Mouse (Mus musculus) adrenal gland, adult 8-10 months (tissue): ENCODE measurements around the gene Lekr1. TPM values are rescaled to one million over a fixed set of nuclear protein-coding genes. Genes with fewer than 3 reads are reported as not detected.
A peak's percentile ranks its signal among the peaks of the same experiment; 100 is the strongest.
"Not testable (repeated sequence)": the region's sequence is repeated elsewhere in the genome, so short reads cannot be mapped to it uniquely, and the experiment has no call there.

Experiments
- DNase-seq: peaks from one replicate; pipeline ENCODE4 v3.0.0; 2022
- total RNA-seq, 4 experiments: library from RNA; stranded (reverse); gene quantifications; 2 replicates each; pipeline ENCODE4 v1.2.4; 2022

The Lekr1 gene
- total RNA-seq, 4 experiments from 2014 or later, result 2.3 to 3.8 (median 3.1) TPM

DNA sequence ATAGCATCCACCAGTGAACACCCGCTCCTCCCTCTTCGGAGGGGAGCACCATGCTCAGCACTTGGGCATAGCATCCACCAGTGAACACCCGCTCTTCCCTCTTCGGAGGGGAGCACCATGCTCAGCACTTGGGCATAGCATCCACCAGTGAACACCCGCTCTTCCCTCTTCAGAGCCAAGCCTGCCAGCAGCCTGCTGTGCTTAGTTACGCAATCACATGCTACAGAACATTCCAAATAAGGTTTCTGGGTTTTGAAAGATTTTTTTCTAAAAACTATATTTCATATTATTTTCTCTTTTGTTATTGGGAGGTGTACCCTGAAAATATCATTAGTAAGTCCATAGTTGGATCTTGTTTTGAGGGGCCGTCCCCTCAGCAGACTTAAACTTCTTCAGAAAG, 103.6 kb downstream of the Lekr1 start:
- DNase-seq, result not testable (repeated sequence)

DNA sequence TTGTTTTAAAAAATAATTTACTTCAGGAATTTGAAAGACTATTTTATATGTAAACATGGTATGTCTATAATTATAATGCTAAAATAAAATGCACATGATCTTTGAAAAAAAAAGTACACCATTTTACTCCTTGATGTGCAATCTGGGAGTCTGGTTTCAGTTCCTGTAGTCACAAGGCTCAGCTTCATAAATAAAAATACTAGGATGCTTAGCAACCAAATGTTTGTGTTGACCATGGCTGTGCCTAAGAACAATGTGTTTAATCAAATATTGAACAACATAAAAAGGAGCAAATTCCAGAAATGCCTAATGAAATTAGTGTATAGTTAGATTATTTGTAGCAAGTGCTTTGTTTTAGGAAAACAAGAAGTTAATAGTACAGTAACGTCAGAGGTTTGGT, 107.9 kb downstream of the Lekr1 start:
- no peak for DNase-seq

DNA sequence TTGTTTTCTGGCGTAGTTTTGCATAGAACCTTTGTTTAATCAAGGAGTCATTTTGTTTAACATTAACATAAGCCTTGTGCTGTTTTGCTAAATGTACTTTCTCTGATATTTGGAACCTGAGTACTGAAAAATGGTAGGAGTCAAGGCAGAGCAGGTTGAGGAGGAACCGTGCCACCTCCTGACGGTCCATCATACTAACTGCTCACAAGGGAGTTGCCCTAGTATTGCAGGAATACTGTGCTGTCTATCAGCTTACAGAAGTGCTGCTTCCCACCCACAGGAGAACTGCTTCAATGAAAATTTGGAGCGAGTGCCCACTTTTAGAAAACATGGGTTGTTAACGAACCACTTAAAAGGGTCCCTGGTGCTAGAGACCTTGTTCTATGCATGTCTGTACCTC, 109.1 kb downstream of the Lekr1 start:
- DNase-seq, result no peak

DNA sequence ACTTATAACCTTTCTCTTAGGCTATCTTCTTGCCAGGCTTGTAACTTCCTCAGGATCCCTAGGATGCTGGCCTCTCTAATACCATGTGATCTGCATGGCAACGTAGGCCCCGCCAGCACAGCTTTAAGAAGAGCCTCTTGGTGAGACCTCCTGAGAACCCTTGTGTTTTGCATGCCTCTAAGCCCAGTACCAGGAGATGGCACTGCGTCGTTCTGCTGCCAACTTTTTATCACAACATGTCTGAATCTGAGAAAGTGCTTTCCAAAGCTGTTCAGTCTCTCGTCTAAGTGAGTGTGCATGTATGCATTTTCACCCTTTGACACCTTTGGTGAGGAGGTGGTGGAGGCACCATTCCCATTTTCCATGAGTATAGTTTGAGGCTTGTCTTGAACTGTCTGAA, 116.2 kb downstream of the Lekr1 start:
- no peak for DNase-seq

DNA sequence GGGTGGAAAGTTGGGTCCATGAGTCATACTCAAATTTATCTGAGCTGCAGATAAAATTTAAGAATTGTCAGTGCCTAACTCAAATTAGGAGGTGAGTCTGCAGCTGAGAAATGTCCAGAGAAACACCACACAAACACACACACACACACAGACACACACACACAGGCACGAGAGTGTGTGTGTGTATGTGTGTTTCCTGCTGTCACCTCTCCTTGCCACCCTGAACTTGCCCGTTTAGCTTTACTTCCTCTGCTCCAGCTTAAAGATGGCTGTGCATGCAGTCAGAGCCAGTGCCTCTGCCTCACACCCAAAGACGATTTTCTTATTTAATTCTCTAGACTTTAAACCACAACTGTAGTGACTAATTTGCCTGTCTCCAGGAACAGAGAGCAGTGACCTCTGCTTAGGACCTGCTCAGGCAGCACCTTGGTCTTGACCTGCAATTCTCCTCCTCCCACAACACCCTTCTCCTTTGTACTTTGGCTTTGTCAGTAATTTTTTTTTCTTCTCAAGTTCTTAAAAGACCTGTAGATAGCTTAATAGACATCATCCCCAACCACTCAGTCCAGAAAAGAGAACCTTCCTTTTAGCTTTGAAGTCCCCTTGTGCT, 124.2 kb downstream of the Lekr1 start:
- DNase-seq, result no peak

DNA sequence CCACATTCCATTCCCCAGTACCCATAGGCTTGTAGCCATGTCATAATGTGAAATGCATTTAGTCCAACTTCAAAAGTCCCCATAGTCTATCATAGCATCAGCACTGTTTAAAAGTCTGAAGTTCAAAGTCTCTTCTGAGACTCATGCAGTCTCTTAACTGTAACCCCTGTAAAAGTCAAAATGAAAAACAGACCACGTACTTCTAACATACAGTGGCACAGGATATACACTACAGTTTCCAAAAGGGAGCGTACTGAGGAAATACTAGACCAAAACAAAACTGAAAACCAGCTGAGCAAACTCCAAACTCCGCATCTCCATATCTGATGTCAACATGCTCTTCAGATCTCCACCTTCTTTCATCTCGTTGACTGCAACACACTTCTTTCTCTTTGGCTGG, 127.5 kb downstream of the Lekr1 start:
- no peak for DNase-seq

DNA sequence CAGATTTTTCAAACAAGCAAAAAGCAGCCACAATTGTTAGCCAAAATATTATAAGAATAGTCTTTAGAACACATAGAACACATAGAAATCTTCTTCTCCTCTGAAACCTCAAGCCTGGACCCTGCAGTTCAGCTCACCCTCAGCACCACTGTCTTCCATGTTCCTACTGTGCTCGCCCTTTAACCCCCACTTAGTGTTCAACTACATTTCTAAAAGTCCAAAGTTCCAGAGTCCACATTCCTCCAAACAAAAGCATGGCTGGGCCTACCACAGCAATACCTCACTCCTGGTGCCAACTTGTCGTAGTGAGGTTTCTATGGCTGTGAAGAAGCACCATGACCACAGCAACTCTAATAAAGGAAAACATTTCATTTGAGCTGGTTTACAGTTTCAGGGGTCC, 128.7 kb downstream of the Lekr1 start:
- DNase-seq, result no peak

DNA sequence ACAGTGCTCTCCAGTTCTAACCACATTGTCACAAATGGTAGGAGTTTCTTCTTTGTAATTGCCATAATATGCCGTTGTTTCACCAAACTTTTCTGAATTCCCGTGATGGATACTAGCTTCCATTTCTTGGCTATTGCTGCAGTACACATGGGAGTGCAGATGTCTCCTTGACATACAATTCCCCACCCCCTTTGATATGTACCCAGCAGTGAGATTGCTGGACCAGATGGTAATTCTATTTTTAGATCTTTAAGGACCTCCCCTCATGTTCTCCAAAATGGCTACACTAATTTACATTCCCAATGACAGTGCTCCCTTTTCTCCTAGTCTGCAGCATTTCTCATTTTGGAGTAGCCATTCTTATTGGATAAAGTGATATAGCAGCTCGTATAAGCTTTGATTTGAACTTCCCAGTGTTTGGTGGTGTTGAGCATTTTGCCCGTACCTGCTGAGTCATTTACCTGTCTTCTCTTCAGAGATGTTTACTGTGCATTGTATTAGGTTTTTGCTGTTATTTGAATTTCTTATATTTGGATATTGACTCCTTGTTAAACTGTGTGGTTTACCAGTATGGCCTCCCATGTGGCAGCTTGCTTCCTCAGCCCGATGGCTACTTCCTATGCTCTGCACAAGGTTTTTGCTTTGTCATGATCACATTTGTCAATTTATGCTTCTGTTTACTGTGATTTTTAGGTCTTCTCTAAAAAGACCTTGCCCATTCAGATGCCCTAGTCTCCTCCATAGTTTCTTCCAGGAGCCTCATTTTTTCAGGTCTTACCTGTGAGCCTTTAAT, 131.5 kb downstream of the Lekr1 start:
- no peak for DNase-seq

DNA sequence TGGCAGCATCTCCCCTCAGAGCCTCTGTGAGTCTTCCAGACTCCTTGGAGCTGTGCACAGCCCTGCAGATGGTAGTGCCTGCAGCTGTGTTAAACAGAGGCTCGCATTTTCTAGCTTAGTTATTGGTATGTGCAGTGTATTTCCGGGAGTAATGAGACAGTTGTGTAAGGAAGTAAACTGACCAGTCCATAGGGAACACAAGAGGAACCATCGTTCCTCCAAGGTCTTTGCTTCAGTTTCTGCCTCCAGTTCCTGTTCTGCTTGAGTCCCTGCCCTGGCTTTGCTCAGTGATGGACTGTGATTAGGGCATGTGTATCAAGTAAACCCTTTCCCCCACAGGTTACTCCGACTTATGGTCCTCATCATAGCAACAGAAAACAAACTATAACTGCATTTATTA, 134.9 kb downstream of the Lekr1 start:
- no peak for DNase-seq

DNA sequence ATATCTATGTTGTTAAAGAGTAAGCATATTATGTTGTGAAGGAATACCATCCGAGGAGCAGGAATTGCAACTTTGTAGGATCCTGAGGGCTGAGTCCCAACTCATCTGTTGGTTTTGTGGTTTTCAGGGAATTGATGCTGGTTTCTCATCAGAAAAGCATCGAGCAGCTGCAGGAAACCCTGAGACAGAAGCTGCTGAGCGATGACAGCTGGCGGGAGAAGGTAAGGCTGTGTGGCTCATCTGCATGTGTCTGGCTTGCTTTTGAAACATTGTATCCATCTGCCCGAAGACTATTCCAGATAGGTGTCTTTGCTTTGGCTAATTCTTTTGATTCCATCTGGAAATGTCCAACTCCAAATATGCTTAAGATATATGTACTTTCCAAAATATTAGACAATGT, 136.2 kb downstream of the Lekr1 start:
- no peak for DNase-seq

DNA sequence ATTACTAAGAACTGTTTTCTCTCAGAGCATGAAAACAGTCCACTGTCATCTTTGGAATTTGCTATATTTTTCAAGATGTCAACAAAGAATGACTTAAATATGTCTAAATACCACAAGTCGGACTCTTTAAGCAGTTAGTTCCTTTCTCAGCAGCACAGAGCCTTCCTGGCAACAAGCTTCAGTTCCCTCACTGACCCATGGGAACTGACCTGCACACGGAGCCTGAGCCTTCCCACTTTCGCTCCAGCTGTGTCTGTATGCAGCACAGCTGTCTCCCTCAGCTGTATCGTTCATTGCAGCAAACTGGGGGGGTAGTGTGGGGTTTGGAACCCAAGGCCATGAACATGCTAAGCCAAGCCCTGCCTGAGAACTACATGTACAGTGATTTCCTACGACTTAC, 136.8 kb downstream of the Lekr1 start:
- no peak for DNase-seq

DNA sequence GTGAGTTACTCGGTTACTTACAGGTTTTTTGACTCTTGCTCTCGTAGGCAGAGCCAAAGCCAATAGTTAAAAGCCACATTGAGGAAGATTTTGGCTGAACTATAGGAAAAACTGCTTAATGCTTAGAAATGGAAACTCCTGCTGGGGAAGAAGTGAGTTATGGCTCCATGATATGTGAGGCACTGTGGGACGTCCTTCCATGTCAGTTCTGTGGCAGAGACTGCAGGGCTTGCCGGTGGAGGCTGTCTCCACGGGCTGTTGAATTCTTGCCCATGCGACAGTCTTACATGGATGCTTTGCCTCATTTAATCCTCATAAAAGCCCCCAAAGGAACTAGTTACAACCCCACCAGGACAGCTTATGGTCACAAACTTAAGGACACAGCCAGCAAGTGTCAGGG, 148.9 kb downstream of the Lekr1 start:
- no peak for DNase-seq

DNA sequence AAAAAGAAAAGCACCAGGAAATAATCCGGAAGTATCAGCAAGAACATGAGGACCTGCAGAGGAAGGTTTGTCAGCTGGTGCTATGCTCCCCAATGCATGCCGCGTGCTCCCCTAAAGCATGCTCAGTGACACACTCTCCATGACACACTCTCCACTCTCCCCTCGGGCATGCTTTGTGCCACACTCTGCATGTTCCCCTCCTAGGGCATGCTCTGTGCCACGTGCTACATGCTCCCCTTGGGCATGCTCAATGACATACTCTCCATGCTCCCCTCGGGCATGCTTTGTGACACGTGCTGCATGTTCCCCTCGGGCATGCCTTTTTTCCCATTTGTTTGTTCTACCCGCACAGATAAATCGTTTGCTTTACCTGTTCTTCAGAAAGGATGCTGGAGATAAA, 150.0 kb downstream of the Lekr1 start:
- no peak for DNase-seq

DNA sequence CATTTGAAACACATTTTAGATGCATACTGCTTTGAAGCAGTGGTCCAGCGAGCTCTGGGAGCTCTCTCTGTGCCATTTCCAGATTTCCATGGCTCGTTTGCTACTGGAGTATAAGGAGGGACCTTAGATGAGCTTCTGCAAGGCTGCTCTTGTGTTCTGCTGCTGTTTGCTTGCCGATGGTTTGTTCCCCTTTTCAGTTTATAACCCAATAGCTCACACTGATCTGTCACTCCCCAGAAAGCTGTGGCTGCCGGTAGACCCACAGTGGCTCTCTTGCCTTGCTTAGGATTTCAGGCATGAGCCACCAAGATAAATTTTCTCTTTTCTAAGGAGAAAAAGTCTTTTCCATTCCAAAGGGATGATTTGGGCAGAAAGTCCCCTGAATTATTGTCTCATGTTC, 152.6 kb downstream of the Lekr1 start:
- DNase-seq, result no peak

DNA sequence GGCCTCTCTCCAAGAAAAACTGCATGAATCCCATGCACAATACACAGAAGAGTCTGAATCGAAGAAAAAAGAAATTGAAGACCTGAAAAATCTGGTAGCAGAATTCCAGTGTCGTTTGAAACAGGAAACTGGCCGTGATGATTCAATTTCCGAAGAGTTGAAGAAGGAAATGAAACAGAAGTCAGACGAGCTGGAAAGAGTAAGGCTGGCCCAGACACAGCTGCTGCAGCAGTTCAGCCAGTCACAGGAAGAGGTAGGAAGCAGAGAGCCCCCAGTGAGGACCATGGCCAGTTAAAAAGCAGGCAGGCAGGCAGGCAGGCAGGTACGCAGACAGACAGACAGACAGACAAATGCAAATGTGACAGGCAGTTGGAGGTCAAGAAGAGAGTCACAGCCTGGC, 153.8 kb downstream of the Lekr1 start:
- DNase-seq, result no peak

DNA sequence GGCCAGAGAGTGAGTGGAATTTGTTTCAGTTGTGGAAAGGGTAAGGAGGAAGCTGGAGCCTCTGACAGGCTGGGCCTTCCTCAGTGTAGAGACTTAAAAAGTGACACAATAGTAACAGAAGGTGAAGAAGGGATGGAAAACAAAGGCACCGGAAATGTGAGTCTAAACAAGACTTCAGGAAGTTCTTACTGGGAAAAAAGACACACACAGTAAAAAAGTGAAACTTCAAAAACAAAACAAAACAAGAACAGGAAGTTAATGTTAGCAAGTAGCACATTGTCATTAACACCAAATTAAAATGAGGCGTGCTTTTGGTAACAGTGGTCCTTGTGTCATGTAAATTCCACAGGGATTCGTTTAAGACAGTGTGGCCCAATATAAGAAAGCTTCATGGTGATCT, 158.9 kb downstream of the Lekr1 start:
- no peak for DNase-seq

DNA sequence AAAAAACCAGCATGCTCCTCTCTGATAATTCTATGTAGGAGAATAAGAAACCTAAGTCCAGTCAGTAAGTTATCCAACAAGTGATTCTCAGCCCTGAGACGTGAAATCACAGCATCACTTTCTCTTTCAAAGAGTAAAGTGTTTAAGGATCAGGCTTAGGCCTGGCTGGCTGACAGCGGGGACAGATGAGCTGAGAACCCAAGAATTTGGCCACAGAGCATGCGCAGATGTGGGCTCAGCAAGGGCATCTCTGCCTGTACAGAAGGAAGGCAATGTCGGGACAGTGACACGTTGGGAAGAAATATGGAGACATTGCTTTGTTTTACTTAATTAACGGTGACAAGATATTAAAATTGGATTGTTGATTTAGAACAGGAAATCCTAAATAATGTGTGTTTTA, 160.7 kb downstream of the Lekr1 start:
- DNase-seq, result no peak

DNA sequence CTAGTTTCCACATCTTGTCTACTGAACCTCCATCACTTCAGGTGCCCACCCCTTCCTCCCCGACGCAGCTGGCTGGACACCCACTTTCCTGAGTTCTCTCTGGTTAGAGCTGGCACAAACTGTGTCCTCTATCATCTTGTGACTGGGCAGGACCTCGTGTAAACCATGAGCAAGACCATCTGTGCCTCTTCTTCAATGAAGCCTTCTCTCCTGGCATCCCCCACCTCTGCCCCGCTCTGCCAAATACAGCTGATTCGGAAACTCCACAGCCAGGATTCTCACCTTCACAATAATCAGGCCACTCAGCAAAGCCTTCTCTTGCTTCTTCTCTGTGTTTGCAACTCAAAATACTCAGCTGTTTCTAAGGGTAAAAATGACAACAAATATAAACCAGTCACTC, 161.4 kb downstream of the Lekr1 start:
- no peak for DNase-seq

DNA sequence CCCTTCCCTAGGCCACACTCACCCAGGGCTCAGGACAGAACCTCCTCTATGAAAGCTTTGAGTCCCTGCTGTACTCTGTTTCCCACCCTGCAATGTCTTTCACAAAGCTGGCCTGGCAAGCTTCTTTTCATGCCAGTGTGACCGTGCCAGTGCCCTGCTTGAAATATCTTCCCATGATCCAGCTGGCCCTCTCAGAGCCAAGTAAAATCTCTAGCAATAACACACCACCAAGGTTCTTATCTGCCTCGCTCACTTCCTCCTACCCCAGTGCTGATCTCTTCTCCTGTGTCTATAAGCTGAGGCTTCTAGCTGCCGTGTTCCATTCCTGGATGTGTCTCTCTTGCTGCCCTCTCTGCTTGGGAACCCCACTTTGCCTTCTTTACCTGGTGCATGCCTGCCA, 162.0 kb downstream of the Lekr1 start:
- DNase-seq, result no peak

DNA sequence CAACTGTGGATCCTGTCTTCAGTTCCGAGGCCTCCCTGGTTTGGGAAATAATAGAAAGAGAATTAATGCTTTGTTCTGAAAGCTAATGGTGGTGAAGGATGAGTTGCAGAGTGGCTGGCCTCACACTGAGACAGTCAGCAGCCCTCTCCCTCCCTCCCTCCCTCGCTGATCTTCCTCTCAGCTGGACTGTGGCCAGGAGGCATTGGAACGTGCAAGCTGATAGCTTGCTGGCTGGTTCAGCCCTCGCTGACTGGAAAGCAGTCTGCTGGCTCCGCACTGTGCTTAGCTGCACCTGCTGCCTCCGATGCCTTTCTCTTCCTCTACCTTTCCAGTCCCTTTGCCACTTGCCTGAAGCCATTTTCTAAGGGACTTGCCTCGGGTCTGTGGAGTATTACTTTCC, 163.2 kb downstream of the Lekr1 start:
- DNase-seq, result peak; percentile 31

DNA sequence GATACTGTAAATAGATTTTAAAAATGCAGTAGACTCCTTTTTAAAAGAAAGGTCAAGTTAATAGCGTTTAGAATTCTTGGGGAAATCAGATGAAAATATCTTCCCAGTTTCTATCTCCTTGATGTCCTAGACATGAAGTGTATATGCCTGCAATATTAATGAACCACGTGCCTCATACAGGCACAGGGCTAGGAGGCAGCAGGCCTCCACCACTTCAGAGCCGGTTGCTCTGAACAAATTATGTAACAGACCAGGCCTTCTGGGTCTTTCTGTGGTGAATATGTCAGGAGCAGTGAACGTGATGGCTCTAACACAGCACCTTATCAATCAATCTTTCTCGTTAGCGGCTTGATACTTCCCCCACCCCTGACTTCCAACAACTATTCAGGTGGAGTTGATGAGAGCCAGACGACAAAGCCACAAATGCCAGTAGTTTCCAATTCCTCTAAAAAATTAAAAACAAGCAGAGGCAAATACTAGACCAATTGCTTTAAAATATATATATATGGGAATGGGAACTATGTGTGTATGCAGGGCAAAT, 164.0 kb downstream of the Lekr1 start:
- DNase-seq, result no peak

DNA sequence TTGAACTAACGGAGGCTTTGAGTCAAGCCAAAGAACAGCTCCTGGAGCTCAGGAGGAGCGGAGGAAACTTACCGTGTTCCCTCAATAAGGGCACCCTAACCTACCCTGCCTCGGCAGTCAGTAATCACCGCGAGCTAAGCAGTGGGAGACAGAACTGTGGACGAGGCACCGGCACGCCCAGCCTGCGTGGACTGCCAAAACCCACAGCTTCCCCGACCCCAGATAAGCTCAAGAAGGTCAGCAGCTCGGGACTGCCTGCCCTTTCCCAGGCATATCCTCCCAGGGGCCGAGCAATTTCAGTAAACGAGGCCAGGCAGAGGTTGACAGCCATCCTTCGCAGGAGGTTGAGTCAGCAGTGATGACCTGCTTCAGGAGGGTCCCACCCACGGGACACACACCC, 164.8 kb downstream of the Lekr1 start:
- DNase-seq, result no peak

DNA sequence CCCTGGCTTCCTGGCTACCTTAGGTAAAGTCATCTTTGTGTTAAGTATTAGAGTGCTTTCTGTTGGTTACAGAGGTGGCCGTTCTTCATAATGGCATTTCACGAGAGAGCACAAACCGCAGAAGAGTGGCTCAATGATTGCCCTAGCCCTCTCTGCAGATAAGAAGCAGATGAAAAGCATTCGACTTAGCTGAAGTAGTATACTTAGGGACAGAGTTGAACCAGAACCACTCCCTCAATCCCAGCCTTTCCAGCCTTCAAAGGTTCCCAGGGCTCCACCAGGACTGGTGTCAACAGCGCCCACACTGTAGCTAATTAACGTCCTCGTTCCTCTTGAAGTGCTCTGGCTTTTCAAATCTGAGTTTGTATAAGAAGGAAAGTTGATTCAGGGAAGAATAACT, 166.4 kb downstream of the Lekr1 start:
- no peak for DNase-seq

DNA sequence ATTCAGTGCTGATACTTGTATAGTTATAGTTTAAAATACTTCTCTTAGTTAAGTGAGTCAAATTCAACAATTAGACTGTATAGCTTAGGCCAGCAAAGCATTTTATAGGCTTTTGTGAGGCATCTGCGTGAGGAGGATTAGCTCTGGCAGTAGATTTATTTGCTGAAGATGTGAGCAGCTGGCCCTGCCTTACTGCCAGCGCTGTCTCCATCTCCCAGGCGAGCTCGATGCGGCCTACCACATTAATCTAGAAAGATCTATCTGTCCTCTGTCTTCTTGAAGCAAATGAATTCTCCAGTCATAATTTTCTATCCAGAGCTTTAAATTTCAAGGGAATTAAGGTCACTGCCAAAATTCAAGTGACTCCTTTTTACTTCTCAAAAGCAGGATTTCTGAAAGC, 170.4 kb downstream of the Lekr1 start:
- DNase-seq, result no peak
